Mouse (Mus musculus) heart, embryonic 11.5 days (tissue): ENCODE data around the gene 6430548M08Rik. TPM values are rescaled to one million over a fixed set of nuclear protein-coding genes. Genes with fewer than 3 reads are reported as not detected.
A peak's percentile ranks its signal among the peaks of the same experiment; 100 is the strongest.

Experiments used
- ATAC-seq: fragments of 200-750 bp; cut with Nextera tagmentation; replicated peaks from 2 replicates; pipeline ENCODE4 v1.8.0; 2017; ENCODE audit warnings: moderate library complexity; ENCODE audit not compliant: insufficient number of reproducible peaks, low FRiP score, low TSS enrichment
- H3K27ac ChIP-seq: fragments of 300-500 bp; sonication (generic); 2 replicates; pipeline ENCODE4 v1.5.1; 2014; ENCODE audit warnings: mild to moderate bottlenecking, low read depth, low read length
- H3K27me3 ChIP-seq: fragments of 300-500 bp; sonication (generic); 2 replicates; pipeline ENCODE4 v1.6.1; 2014; ENCODE audit warnings: mild to moderate bottlenecking, low read length, mixed read lengths; ENCODE audit not compliant: control insufficient read depth, insufficient read depth
- H3K36me3 ChIP-seq: fragments of 300-500 bp; sonication (generic); 2 replicates; pipeline ENCODE4 v1.6.1; 2014; ENCODE audit warnings: mild to moderate bottlenecking, low read length, moderate library complexity, mixed read lengths; ENCODE audit not compliant: control insufficient read depth, insufficient read depth
- H3K4me1 ChIP-seq: fragments of 300-500 bp; sonication (generic); 2 replicates; pipeline ENCODE4 v1.6.1; 2014; ENCODE audit warnings: low read length; ENCODE audit not compliant: control insufficient read depth, insufficient read depth
- H3K4me2 ChIP-seq: fragments of 300-500 bp; sonication (generic); 2 replicates; pipeline ENCODE4 v1.6.1; 2014; ENCODE audit warnings: mild to moderate bottlenecking, moderate library complexity
- H3K4me3 ChIP-seq: fragments of 300-500 bp; sonication (generic); 2 replicates; pipeline ENCODE4 v1.5.1; 2014; ENCODE audit warnings: low read depth, low read length
- H3K9ac ChIP-seq: fragments of 300-500 bp; sonication (generic); 2 replicates; pipeline ENCODE4 v1.6.1; 2014; ENCODE audit warnings: mild to moderate bottlenecking, low read depth, low read length, moderate library complexity
- H3K9me3 ChIP-seq: fragments of 300-500 bp; sonication (generic); replicated peaks from 2 replicates; pipeline ENCODE4 v1.6.1; 2016; ENCODE audit warnings: low read length; ENCODE audit not compliant: control insufficient read depth
- WGBS: fragments of 180-500 bp; shearing (Covaris S2); extraction: QIAGEN DNeasy Blood & Tissue Kit; methylation state at CpG from one replicate; pipeline ENCODE4 v1.1.7; 2014; ENCODE audit not compliant: insufficient replicate concordance; 5-methylcytosine and 5-hydroxymethylcytosine counted together
- polyA plus RNA-seq: library from polyadenylated mRNA; unstranded; fragments of >200 nt; fragmentation: Nextera tagmentation; extraction: Ambion mirVana; gene quantifications from 2 replicates; pipeline ENCODE4 v1.2.1, GENCODE M21; 2014

The 6430548M08Rik gene
- polyA plus RNA-seq, 1 experiment from 2014 or later, result 8.4 TPM

- H3K36me3 ChIP-seq, result no peaks in the 10 kb centered on the region
- no peak for ATAC-seq
- H3K27me3 ChIP-seq, result peaks cover 9% of the 10 kb centered on the region
- WGBS, result 37% methylated on average over 8 of the region's 8 CpGs
- H3K9ac ChIP-seq, result no peak overlapping the region
- H3K4me2 ChIP-seq, result no peak overlapping the region
- no peak overlapping the region for H3K4me3 ChIP-seq
- no peaks in the 10 kb centered on the region for H3K9me3 ChIP-seq
- H3K4me1 ChIP-seq, result 0 out of 2 replicates have a peak, but pooled peaks cover 3% of the 10 kb centered on the region
- no peak overlapping the region for H3K27ac ChIP-seq
These were observed 55.2 kb downstream of the 6430548M08Rik start for GRCm38 (mm10) chr8:120169119-120169518.

- ATAC-seq, result no peak
- H3K4me1 ChIP-seq, result peaks cover 23% of the 10 kb centered on the region
- H3K36me3 ChIP-seq, result no peaks in the 10 kb centered on the region
- no peak overlapping the region for H3K4me3 ChIP-seq
- WGBS, result 67% methylated on average over 1 of the region's 1 CpGs
- H3K9ac ChIP-seq, result no peak overlapping the region
- no peaks in the 10 kb centered on the region for H3K9me3 ChIP-seq
- no peak overlapping the region for H3K4me2 ChIP-seq
- peaks cover 28% of the 10 kb centered on the region for H3K27me3 ChIP-seq
- no peak overlapping the region for H3K27ac ChIP-seq
These were observed 59.2 kb downstream of the 6430548M08Rik start for GRCm38 (mm10) chr8:120173195-120173594.

- peaks cover 22% of the 10 kb centered on the region for H3K4me1 ChIP-seq
- peaks cover 34% of the 10 kb centered on the region for H3K27me3 ChIP-seq
- no peak overlapping the region for H3K9ac ChIP-seq
- no peak overlapping the region for H3K4me2 ChIP-seq
- H3K9me3 ChIP-seq, result no peaks in the 10 kb centered on the region
- ATAC-seq, result no peak
- H3K27ac ChIP-seq, result no peak overlapping the region
- no peak overlapping the region for H3K4me3 ChIP-seq
- 54% methylated on average over 18 of the region's 18 CpGs for WGBS
- no peaks in the 10 kb centered on the region for H3K36me3 ChIP-seq
These were observed 60.7 kb downstream of the 6430548M08Rik start for GRCm38 (mm10) chr8:120174606-120175005.

GRCm38 (mm10) chr8:120176605-120177004 is 62.7 kb downstream of the 6430548M08Rik start:
- peaks cover 34% of the 10 kb centered on the region for H3K27me3 ChIP-seq
- no peaks in the 10 kb centered on the region for H3K36me3 ChIP-seq
- 27% methylated on average over 4 of the region's 4 CpGs for WGBS
- no peak overlapping the region for H3K4me3 ChIP-seq
- no peak overlapping the region for H3K4me2 ChIP-seq
- no peak overlapping the region for H3K27ac ChIP-seq
- H3K4me1 ChIP-seq, result peaks cover 22% of the 10 kb centered on the region
- ATAC-seq, result no peak
- no peaks in the 10 kb centered on the region for H3K9me3 ChIP-seq
- H3K9ac ChIP-seq, result no peak overlapping the region

GRCm38 (mm10) chr8:120177318-120178123 is 63.6 kb downstream of the 6430548M08Rik start, which contains the start of gene Fam92b:
TSS of gene Fam92b (minus strand) at chr8:120177466.
- H3K27me3 ChIP-seq, result peaks cover 31% of the 10 kb centered on the region
- H3K27ac ChIP-seq, result no peak within 1 kb of the TSS
- H3K9me3 ChIP-seq, result no peaks in the 10 kb centered on the region
- no peak within 1 kb of the TSS for H3K4me3 ChIP-seq
- no peak within 1 kb of the TSS for H3K9ac ChIP-seq
- peak; percentile 79 for ATAC-seq
- H3K4me2 ChIP-seq, result peak within 1 kb of the TSS; percentile 34
- H3K36me3 ChIP-seq, result no peaks in the 10 kb centered on the region
- under 1% methylated on average over 17 of the region's 26 CpGs for WGBS
- peaks cover 22% of the 10 kb centered on the region for H3K4me1 ChIP-seq

GRCm38 (mm10) chr8:120178124-120178514 is 64.2 kb downstream of the 6430548M08Rik start:
- H3K27me3 ChIP-seq, result peaks cover 27% of the 10 kb centered on the region
- H3K4me2 ChIP-seq, result peak overlapping the region; percentile 34
- no peaks in the 10 kb centered on the region for H3K9me3 ChIP-seq
- WGBS, result 19% methylated on average over 10 of the region's 10 CpGs
- peaks cover 22% of the 10 kb centered on the region for H3K4me1 ChIP-seq
- H3K9ac ChIP-seq, result no peak overlapping the region
- no peak for ATAC-seq
- no peaks in the 10 kb centered on the region for H3K36me3 ChIP-seq
- H3K27ac ChIP-seq, result no peak overlapping the region
- no peak overlapping the region for H3K4me3 ChIP-seq

- under 1% methylated on average over 10 of the region's 10 CpGs for WGBS
- H3K4me3 ChIP-seq, result peak overlapping the region; percentile 18; the same call in 1 of the 2 replicates
- H3K27me3 ChIP-seq, result peaks cover 25% of the 10 kb centered on the region
- H3K36me3 ChIP-seq, result no peaks in the 10 kb centered on the region
- H3K27ac ChIP-seq, result no peak overlapping the region
- peak overlapping the region; percentile 56 for H3K4me2 ChIP-seq
- peaks cover 22% of the 10 kb centered on the region for H3K4me1 ChIP-seq
- ATAC-seq, result 0 out of 2 replicates have a peak, but pooled peaks have one; percentile 5
- H3K9ac ChIP-seq, result no peak overlapping the region
- no peaks in the 10 kb centered on the region for H3K9me3 ChIP-seq
These were observed 65.1 kb downstream of the 6430548M08Rik start for GRCm38 (mm10) chr8:120179027-120179431.

- Histone ChIP-seq H3K4me3 (no peak overlapping the region), H3K4me2 (no peak overlapping the region), H3K36me3 (no peaks in the 10 kb centered on the region), H3K9ac (no peak overlapping the region), H3K27ac (no peak overlapping the region), H3K9me3 (no peaks in the 10 kb centered on the region), H3K4me1 (peaks cover 35% of the 10 kb centered on the region), H3K27me3 (peaks cover 17% of the 10 kb centered on the region)
- ATAC-seq, result no peak
- WGBS, result 60% methylated on average over 7 of the region's 7 CpGs
These were observed 66.6 kb downstream of the 6430548M08Rik start for GRCm38 (mm10) chr8:120180445-120180970.
